Mouse (Mus musculus) gastrocnemius, postnatal 14 days (tissue): Measurements from ENCODE around the gene Klk1. TPM values are rescaled to one million over a fixed set of nuclear protein-coding genes. Genes with fewer than 3 reads are reported as not detected.
"Not testable (repeated sequence)": the region's sequence is repeated elsewhere in the genome, so short reads cannot be mapped to it uniquely, and the experiment has no call there.

Experiments used
- DNase-seq: peaks from one replicate; pipeline ENCODE4 v3.0.0; 2021; ENCODE audit warnings: mixed read lengths
- intact Hi-C: fragments of 180-260 bp; cut with DNase I; formaldehyde crosslinking; loops from one replicate; pipeline ENCODE4 v1.15.1; 2025; ENCODE audit warnings: low total_unique reads
- long read RNA-seq, 2 experiments: library from polyadenylated mRNA; stranded (forward); transcript quantifications; one replicate each; pipeline ENCODE4 v2.0.0; 2021
- total RNA-seq, 2 experiments: library from RNA; stranded (reverse); gene quantifications; 2 replicates each; pipeline ENCODE4 v1.2.3; 2021

Klk1 gene
- under 1 TPM in 1 of 2 experiments, not detected in 1; 0.23 TPM for total RNA-seq
- long read RNA-seq, experiment 1 = 0 reads
- long read RNA-seq, experiment 2 = 0 reads

GRCm38 (mm10) chr7:44225076-44225475, at the start of gene Klk1:
Gene Klk1 (plus strand): TSS chr7:44225360.
- DNase-seq = no peak
- intact Hi-C loops = no loop called here

- no peak for DNase-seq
- intact Hi-C loops = no loop called here
Measured at GRCm38 (mm10) chr7:44179299-44180045, 45.7 kb upstream of the Klk1 start.

- DNase-seq, intact Hi-C loops: not testable (repeated sequence)
Measured at GRCm38 (mm10) chr7:44186516-44186915, 38.6 kb upstream of the Klk1 start.

GRCm38 (mm10) chr7:44187936-44188335, 37.2 kb upstream of the Klk1 start, which contains the start of gene Klk1b24:
Gene Klk1b24 (plus strand): TSS chr7:44188236.
- DNase-seq, intact Hi-C loops: not testable (repeated sequence)

DNA sequence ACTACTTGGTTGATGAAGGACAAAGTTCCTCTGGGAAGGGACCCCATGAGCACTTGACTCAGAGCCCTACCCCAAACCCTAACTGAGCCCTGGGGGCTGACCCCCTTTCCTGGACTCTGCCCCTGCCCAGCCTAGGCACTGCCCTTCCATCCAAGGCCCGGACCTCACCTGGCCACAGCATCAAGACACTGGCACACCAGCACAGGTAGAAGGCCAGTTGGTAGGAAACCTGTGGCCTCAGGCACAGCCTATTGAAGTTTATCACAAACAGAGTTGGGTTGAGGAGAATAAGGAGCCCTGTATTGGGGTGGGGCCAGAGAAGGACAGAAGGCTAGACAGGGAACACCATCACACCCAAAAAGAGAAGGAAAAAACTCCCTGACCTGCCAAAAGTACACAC, 31.7 kb upstream of the Klk1 start:
- DNase-seq, intact Hi-C loops: not testable (repeated sequence)

- DNase-seq = no peak
- intact Hi-C loops = no loop called here
Measured at GRCm38 (mm10) chr7:44197891-44198290, 27.3 kb upstream of the Klk1 start, which contains the start of gene Klk1b3. Gene Klk1b3 (plus strand): TSS chr7:44198191.

DNA sequence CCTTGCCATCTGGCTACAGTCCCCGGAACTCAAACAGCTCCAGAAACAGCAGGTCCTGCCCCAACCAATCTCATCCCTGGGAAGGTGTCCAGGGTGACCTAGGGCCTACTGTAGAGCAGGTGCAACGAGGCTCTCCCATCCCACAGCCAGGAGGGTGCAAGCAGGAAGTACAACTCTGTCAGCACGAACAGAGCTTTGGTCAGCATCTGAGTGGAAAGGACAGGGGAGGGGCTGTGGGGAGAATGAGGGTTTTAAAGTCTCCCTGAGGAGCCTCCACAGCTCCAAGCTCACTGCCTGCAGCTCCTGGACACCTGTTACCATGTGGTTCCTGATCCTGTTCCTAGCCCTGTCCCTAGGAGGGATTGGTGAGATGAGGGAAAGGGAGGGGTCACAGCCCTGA, 18.0 kb upstream of the Klk1 start, which contains the start of gene Klk1b4:
Klk1b4 (plus strand) TSS at position 301 of the 400 bp plus-strand sequence.
- intact Hi-C loops, DNase-seq: not testable (repeated sequence)

GRCm38 (mm10) chr7:44208307-44208706, 16.9 kb upstream of the Klk1 start:
- intact Hi-C loops = no loop called here
- no peak for DNase-seq

- intact Hi-C loops = no loop called here
- DNase-seq = no peak
Measured at GRCm38 (mm10) chr7:44215645-44216044, 9.5 kb upstream of the Klk1 start, which contains the start of gene Klk1b5. Gene Klk1b5 (plus strand): TSS chr7:44215945.

- DNase-seq, intact Hi-C loops: not testable (repeated sequence)
Measured at GRCm38 (mm10) chr7:44221601-44222000, 3.6 kb upstream of the Klk1 start.

DNA sequence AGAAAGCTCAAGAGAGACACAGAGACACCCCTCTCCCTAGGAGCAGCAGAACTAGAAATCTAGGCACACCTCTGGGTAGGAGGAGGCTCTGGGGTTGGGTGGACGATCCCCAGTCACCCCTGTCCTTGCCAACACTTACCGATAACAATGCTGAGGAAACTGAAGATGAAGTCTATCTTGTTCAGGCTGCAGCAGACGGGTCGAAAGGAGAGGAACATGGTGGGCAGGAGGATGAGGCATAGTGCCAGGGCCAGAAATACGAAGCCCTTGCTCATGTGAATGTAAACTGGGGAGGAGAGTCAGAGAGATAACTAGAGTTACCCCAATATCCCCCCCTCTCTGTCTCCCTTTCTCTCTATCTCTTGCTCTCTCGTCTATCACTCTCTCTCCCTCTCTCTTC, 2.8 kb upstream of the Klk1 start:
- intact Hi-C loops, DNase-seq: not testable (repeated sequence)

GRCm38 (mm10) chr7:44235909-44236308, 10.7 kb downstream of the Klk1 start, which contains the start of gene Gm36864:
Gene Gm36864 (plus strand): TSS chr7:44236177.
- intact Hi-C loops = no loop called here
- no peak for DNase-seq

- intact Hi-C loops = no loop called here
- DNase-seq = no peak
Measured at GRCm38 (mm10) chr7:44239913-44240312, 14.8 kb downstream of the Klk1 start.

GRCm38 (mm10) chr7:44240712-44241111, 15.6 kb downstream of the Klk1 start:
- intact Hi-C loops = no loop called here
- no peak for DNase-seq

GRCm38 (mm10) chr7:44241163-44241562, 16.0 kb downstream of the Klk1 start:
- intact Hi-C loops = no loop called here
- DNase-seq = no peak

GRCm38 (mm10) chr7:44244080-44244479, 18.9 kb downstream of the Klk1 start:
- DNase-seq = no peak
- intact Hi-C loops = no loop called here

DNA sequence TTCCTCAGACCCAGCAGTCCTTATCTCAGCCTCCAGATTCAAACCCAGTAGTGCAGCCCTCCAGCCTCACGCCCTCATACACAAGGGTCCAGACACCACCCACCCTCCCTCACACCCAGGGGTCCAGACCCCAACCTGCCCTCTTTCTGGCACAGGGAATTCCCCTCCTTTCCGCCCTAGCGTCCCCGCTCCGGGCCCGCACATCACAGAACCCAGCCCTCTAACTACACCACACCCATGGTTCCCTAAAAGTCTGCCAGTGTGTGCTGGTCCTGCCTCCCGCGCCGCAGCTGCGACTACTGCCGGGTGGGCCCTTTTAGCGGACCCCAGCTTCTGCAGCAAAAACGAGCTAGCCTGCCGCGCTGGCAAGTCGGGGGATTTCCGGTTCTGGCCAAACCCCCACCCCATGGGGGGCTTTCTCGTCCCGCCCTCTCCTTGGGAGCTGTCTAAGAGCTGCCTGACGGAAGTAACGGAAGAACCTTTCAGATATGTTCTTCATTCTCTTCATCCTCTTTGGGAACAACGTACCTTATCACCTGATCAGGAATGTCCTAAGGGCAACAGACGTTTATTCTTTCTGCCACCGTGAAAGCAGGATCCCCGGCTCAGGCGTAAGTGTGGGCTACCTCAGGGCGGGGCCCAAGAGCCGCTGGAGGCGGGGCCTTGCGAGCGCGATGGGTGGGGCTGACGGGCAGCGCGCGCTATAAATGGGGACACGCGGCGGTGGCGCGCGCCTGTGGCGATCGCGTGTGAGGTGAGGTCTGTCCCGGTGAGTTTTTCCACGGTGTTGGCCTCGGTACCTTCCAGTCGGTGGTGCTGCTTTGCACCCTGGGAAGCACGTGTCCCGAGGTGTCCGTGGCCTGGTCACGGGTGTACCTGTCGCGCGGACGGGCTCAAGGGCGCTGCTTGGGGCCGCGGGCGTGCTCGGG, 21.2 kb downstream of the Klk1 start, which contains the start of the genes 1700028J19Rik and 2410002F23Rik:
1700028J19Rik (minus strand) TSS at position 641 of the 929 bp plus-strand sequence.
2410002F23Rik (plus strand) TSS at position 668 of the 929 bp plus-strand sequence.
- intact Hi-C loops = no loop called here
- peak; percentile 90 for DNase-seq

DNA sequence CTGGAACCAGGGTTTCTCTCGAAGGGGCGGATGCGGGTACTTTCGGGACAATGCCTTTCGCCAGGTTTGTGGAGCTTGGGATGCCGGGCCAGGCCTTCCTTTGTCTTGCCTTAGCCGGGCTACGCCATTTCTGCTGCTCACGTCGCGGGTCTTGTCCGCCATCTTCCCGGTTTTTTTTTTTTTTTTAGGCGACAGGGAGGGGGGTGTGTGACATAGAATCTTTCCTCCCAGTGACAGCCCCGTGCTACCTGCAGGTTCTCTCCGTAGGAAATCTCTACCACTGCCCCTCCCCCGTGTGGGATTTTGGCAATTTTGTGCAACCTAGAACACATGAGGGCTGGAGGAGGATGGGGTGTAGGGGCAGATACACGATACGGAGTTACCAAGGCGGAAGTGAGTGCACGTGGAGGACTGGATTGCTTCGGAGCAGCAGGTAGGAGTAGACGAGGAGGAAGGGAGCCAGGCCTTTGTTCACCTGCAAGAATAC, 21.9 kb downstream of the Klk1 start:
- intact Hi-C loops = no loop called here
- no peak for DNase-seq

GRCm38 (mm10) chr7:44247971-44248370, 22.8 kb downstream of the Klk1 start:
- intact Hi-C loops = no loop called here
- DNase-seq = no peak

DNA sequence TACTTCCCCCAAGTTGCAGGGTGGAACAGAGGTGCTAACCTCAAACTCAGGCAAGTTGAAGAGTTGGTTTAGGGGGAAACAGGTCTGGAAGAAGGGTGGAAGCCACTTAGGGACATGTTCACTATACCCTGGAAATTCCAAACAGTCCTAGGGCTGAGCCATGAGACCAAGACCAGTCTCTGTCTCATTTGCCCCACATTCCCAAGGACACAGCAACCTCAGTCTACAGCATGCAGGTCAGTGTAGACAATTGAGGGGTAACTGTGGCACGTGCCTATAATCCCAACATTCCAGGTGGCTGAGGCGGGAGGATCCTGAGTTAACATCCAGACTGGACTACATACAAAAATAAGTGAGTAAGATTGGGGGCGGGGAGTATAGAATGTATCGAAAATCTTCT, 24.1 kb downstream of the Klk1 start:
- intact Hi-C loops = no loop called here
- DNase-seq = no peak
